Mouse (Mus musculus) liver (tissue): ENCODE results near the gene Ntn1.

ENCODE experiments used
- DNase-seq: peaks from one replicate; pipeline ENCODE4 v3.0.0-alpha.2; 2020; ENCODE audit warnings: mixed read lengths

The Ntn1 gene

DNA sequence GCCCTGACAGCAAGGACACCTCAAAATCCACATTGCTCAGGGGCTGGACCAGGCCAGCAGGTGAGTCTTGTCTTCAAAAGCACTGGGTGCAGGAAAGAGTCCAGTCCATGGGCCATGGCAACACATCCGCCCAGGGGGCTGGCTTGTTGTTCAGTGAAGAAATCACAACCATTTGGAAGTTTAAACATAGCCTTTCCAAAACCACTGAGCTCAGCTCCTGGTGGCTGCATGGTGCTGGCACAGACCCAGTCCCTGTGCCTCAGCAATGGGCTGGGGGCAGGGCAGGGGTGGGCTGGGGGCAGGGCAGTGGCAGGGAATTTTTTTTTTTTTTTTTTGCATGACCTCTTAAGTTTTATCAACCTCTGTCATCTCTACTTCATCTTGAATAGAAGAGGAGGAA is 192.0 kb downstream of the Ntn1 start:
- DNase-seq: no peak

DNA sequence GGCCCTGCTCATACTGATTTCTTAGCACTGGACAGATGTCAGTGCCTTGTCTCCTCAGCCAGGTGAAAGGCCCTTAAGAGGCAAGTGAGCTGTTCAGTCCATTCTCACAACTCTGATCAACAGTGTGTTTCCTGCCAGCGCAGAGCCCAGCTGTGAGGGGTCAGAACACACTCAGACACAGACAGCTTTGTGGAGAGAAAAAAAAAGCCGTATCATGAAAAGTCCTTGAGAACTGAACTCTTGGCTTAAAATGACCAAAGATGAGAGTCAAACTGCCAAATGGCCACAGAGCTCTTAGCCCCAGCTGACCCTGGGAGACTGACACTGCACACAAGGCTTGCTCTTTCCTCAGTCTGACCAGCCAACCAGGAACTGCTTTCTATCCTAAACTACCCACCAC is 192.6 kb downstream of the Ntn1 start:
- DNase-seq: no peak

DNA sequence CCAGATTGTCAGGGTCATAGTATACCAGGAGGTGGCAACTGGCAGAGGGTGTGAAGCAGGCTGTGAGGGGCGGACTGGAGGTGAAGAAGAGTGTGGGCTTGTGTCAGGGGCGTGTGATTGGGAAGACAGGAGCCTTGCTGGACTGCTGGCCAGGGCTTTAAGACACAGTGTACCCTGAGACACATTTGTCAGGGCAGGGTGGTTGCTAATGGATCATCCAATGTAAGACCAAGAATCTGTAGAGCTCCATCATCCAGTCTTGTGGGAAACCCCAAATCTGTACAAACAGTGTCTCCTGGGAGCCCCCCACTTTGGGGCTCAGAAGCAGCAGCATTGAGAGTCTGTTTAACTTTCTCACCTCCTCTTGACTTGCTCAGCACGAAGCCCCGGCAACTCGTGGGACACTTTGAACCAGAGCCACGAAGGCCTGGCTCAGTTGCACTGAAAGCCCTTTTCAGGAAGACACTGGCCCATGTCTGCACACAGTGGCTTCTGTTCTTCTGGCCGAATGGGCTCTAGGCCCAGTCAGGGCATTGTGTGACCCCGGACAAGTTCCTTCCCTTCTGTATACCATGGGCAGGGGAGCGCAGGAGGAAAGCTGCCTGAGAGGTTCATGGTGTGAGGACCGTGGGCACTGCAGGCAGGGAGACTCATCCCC is 194.9 kb downstream of the Ntn1 start:
- DNase-seq: no peak

DNA sequence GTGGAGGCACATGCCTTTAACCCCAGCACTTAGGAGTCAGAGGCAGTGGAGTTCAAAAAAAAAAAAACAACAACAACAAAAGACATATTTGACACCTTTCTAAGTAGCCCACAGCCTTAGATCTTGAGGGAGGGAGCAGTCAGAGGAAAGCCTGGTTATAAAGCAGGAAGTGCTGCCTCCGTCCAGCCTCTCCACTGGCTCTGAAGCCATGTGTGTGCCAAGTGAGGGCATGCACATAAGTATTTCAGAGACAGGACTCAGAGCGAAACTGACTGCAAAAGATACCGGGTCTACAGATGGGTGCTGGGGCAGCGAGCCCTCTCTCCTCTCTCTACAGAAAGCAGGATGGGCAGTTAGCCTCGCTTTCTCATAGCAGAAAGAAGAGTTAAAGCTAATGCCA is 196.2 kb downstream of the Ntn1 start:
- DNase-seq: no peak

DNA sequence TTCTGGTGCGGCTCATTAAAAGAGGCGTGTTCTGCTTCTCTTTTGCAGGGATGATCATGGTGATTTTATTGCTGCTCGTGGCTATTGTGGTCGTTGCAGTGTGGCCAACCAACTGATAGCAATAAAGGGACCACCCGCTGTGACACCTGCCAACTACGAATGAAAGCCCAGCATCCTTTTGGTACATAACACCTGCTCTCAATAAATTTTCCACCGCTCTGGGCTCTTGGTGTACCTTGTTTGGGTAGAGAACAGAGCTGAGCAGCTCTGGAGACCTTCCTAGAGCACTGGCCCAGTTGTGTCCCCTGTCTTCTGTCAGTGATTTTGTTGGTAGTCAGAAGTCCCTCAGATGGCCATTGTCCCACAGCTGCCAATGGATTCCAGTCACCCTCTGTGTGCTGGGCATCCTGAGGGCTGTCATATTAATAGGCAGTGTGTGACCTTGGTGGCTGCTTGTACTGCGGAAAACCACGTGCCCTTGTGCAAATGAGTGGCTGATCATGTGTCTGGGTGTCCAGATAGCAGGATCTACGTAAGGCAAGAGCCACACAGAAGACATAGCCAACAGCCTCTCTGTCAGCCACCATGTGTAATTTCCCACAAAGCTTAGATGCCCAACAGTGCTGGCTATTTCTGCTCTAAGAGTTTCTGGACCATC is 196.8 kb downstream of the Ntn1 start:
- no peak for DNase-seq

DNA sequence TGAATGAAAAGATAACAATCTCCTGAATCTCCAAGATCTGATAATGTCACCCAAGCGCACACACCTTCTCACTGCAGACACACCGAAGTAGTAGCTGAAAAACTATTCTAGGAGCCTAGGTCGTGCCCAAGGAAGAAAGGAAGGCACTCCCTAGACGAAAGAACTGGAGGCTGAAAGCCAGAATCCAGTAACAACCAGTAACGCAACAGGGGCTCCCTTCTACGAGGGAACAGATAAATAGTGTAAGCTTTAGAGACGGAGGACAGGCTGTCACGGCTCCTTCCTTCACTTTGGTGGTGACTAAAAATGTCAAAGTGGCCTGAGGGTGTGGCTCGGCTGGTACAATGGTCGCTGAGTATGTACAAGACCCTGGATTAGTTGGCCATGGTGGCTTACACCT is 198.1 kb downstream of the Ntn1 start:
- DNase-seq: no peak

DNA sequence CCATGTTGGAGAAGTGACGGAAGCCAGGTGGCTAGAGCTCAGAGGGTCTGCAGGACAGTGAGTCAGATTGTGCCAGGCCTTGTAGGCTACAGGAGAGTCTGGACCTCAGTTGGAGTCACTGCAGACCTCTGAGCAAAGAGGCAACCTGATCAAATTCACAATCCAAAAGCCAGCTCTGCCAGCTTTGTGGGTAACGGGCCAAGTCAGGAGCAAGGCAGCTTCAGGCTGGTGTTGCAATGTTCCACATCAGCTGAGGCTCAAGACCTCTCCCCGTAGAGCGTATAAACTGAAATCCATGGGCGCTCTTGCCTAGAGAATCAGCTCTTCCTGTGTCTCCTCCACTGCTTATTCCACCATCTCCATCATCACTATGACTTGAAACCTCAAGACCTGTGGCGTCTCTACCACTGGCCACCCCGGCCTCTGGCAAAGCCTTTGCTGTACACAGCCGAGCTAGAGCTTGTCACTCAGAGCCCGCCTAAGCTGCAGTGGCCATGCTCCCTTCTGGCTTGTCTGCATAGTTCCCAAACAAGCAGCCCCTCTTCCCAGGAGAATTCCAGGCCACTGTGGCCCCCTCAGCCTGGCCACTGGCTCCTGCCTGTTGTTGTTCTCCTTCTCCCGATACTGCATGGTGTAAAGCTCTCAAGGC is 198.7 kb downstream of the Ntn1 start:
- no peak for DNase-seq

DNA sequence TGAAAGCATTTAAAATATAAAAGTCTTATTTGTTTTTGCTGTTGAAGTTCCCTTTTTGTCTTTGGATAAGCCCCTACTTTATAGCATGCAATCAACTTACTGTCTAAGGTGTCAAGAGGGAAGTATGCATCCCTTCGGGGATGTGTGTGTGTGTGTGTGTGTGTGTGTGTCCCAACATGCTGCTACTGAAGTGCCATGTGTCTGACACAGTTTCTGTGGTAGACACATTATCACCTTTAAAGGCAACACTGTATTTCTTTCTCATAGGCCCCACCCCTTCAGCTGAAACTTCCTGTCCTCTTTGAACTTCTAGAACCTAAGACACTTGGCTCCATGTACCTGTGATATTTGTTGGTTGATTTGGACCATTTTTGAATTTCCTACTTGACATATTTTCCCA is 199.6 kb downstream of the Ntn1 start:
- DNase-seq: no peak

DNA sequence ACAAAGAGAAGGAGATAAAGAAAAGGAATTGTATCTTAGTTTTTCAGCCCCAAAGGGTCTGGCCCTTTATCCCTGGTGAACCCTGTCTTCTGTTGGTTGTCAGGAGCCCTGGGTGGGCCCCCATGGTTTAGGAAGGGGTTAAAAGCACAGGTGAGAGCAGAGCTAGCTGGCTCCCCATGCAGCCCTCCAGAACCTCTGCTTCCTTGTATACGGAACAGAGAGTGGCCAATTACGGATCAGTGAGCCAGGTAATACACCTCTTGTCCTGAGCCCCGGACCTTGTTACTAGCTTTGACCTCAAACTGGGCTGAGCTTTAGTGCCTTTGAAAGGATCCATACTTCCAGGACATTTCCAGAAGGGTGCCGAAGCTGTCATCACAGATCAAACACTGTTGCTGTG is 200.1 kb downstream of the Ntn1 start:
- no peak for DNase-seq

DNA sequence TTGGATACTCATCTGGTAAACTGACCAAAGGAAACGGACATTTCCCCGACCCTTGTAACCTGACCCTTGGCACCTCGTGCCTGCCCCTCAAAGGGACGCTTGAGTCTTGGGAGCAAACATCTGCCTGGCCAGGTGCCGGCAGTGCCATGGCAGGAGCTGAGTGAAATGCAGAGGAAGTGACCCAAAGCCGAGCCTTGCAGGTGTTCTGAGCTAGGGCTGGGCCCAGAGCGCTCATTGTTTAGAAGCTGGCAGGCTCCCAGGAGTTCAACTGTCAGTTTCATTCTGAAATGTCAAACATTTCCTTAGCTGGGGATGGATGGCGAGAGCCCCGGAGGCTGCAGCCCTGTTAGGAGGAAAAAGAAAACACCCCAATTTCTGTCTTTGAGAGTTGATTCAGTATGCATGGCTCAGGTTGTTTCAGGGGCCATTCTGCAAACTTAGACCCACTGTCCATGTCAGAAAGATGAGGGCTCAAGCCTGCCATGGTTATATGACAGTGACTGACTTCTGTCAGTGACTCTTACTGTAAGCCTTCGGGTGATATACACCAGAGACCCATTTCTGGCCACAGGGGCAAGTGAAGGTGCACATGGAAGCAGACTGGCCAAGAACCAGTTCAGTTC is 200.7 kb downstream of the Ntn1 start:
- DNase-seq: no peak

DNA sequence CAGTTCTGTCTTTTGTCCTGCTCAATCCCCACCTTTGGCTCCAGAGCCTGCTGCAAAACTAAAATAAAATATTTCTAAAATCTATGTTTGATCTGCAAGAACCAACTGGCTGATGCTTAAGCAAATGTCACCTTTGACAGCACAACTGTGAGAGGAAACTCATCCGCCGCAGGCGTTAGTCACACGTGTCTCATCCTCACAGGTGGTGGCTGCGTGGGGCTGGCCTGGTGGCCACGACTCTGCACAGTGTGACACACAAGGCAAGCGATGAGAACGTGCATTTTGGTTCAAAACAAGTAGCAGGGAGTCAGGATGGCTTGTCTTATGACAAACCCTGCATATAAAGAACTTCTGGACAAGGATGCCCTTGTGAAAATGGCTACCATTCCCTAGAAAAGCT is 201.5 kb downstream of the Ntn1 start:
- DNase-seq: no peak

DNA sequence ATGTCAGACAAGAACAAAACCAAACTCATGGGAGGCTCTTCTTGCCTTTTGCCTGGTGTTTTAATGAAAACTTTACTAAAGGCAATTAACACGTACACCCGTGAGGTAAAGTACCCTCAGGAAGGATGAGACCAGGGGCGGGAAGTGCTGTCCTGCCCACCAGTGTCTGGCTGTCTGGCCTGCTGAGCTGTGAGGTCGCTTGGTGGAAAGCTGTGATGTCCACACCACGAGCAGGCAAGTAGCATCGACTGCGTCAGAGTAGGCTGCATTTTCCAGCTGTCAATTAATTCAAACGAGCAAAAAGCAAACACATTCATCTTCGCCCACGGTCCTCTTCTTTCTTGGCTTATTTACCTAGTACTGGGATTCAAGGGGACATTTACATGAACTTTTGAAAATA is 201.9 kb downstream of the Ntn1 start:
- no peak for DNase-seq

DNA sequence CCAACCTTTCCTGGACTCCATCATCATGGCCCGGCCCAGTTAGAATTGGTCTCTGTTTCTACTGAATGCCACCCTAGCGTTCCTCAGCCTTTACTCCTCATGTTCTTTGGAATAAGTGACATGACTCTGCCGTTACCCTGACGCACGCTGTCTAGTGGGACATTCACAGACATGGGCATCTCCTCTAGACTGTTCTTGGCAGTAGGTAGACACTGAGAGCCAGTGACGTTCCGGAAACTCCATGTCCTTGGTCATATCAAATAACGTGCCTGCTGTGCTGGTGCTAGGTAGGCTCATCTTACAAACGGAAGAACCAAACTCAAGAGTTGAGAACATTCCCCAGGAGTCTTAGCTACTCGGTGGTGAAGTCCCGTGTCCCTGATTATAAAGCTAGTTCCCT is 203.2 kb downstream of the Ntn1 start:
- DNase-seq: no peak

DNA sequence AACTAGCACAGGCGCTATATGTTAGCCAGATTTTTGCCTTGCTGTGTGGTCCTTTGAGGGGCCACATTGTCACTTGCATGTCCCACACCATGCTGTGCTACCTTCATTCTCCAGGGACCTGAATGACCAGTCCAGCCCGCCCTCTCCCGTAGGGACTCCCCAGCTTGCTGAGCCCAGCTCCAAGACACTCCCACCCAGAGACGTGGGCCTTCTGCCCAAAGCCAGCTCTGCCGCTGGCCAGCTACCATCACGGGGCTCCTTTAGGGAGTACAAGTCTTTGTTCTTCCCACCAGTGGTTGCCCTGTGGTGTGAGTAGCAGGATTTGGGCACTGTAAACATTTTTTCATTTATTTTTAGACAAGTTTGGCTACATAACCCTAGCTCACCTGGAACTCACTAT is 204.1 kb downstream of the Ntn1 start:
- no peak for DNase-seq

DNA sequence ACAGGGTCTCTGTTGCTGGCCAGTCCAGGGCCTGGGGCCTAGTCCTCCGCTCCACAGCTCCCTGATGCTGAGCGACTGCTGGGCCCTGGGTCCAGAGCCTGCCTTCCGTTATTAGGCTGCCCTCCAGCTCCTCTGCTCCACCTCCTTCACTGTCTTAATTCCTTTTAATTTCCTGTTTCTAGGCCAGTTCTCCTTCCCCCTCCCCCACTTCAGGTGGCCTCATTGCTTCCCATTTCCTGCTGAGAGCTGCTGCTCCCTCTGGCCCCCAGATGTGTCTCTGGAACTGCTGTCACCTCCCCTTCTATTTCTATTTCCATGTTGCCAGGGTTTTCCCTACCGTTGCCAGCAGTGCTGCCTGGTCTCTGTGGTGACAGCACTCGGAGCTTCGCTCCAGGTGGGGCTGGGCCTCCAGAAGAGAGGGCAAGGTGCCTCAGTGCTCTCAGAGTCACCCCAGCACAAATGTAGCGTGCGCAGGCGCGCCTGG is 204.9 kb downstream of the Ntn1 start:
- no peak for DNase-seq

DNA sequence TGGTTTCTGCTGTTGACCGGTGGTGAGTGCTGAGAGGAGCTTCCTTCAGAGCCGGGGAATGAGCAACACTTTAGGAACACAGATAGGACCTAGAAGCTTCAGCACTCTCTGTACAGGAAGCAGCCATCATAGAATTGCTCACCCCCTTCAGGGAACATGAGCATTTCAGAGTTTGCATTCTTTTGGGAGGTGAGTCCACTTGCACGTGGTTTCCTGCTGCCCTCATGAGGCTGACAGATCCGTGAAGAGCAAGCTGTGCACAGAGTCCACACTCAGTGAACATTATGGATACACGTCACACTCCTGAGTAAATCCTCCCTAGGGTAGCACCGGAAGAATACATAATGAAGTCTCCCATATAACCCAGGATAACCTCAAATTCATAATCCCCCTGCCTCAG is 205.5 kb downstream of the Ntn1 start:
- no peak for DNase-seq

DNA sequence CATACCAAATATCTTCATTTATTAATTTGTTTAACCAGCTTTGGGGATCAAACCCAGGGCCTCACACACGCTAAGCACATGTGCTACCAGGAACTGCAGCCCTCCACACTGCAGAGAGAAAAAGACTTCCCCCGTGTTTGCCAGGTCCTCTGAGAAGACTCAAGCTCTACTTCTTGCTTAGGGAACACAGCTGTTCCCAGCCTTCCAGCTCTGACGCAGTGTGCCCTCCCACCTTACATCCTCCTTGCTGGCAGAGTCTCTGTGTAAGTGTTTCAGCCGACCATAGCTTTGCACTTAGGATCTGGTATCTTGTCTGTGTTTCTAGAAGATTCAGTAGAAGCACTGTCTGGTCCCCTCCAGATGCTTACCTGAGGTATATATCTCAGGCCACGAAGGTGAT is 209.8 kb downstream of the Ntn1 start:
- DNase-seq: no peak

DNA sequence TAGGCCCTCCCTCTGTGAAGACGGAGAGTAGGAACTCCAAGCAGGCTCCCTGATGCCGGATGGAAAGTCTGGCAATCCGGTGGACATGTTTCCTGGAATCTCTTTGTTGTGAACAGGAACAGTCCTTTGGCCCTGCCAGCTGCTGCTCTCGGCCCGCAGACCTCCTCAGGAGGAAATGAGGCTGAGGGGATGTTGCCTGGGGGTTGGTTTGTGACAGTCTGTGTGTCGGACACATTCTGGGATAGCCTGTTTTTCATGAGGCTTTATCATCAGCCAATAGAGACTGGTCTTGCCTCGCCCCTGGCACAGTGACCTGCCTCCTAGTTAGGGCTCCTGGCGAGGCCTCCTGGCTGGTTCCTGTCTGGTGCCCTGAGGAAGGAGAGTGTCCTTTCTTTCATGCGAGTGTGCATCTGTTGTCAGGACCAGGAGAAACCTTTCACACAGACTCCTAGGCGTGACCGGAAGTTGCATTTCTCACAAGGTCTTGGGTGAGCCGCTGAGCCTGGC is 211.9 kb downstream of the Ntn1 start:
- no peak for DNase-seq

DNA sequence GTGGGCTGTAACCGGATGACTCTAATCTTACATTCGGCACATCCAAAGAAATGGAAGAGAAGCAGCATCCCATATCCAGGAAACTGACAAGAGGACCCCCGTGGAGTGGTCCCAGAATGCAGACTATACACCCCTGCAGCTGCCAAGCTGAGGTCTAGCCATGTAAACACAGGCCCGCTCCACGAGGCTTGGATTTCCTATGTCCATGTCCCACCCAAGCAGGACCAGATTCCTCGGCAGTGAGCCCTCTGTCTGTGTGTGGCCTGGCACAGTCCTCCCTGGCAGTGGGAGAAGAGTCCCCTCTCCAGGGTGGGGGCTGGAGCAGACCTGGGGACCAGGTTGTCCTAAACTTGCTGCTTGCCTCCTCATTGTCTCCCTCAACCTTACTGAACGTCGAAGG is 213.4 kb downstream of the Ntn1 start:
- DNase-seq: no peak

DNA sequence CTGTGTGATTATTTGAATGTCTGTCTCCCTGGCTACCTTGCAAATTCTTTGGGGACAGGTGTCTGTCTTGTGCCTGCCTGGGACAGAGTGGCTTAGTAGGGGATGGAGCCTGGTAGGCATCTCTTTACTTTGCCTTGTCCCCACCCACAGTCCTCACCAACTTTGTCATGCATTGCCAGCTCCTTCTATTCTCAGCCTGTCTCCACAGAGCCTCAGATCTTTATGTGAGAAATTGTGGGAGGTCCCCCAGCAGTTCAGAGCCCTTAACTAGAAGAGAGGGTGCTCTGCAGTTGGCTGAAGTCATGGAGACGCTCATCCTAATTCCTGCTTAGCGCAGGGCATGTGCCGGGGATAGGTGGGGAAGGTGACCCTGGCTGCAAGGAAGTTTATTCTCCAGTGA is 215.0 kb downstream of the Ntn1 start:
- DNase-seq: no peak

DNA sequence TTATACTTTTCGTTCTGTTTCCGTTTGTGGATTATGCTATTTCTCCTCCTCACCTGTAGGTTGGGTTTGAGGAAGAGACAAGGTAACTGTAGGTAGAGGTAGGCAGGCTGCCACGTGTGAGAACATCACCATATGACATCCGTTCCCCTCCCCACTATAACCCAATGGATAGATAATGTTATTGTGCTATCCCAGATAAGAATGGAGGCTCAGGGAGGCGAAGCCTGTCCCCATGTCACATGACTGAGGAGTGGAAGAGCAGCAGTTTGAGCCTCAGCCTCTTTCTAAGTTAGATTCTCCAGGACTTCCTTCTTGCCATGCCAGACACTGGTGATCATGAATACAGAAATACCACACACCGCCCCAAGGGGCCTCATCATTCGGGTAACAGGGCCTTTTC is 223.2 kb downstream of the Ntn1 start:
- DNase-seq: no peak

DNA sequence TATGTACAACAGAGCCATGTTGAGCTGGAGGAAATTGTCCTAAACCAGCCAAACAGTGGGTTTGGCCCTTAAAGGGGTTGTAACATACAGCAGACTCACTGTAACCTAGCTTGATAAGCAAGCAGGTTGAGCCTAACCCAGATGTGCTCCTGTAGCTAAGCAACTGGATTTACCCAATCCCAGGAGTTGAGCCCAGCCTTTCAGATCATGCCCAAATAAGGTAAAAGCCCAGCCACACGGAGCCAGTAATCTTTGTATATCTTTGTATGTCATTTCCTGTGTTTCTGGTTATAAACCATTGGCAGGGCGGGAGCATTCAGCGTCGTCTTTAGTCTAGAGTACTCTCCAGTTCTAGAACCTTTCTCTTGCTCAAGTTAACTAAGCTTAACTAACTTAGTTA is 224.1 kb downstream of the Ntn1 start:
- DNase-seq: no peak

DNA sequence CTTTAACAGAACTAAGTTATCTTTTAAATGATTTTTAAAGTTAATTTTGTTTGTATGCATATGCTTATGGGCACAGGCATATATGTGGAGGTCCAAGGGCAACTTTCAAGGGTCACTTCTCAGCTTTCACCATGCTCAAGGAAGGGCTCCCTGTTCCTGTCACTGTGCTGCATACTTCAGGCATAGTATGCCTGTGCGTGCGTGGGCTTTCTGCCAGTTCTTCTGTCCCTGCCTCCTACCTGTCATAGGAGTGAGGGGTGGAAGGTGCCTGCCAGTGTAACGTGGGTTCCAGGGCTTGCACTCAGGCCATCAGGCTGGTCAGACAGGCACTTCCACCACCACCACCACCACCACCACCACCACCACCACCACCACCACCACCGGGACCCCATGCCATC is 228.0 kb downstream of the Ntn1 start:
- no peak for DNase-seq
